Mouse (Mus musculus): Measurements from ENCODE around the gene Fbxo11.
"Not testable (repeated sequence)": the region's sequence is repeated elsewhere in the genome, so short reads cannot be mapped to it uniquely, and the experiment has no call there.

The Fbxo11 gene

DNA sequence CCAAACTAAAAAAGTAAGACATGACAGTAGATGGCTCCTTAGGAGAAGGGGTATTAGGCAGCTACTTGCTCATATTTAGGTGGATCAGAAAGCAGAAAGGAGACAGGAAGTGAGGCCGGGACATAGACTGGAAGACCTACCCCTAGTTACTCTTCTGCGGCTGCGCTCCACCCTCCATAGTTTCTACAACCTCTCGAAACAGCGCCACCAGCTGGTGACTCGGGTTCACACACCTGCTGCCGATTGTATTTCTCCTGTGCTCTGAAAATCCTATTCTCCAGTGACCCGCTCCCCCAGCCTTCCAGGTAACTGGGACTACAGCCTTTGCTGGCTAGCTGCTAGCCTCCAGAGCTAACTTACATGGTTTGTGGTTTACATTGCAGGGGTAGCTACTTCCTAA, 106.8 kb downstream of the Fbxo11 start:
- DNase-seq, result peak; percentile 74

DNA sequence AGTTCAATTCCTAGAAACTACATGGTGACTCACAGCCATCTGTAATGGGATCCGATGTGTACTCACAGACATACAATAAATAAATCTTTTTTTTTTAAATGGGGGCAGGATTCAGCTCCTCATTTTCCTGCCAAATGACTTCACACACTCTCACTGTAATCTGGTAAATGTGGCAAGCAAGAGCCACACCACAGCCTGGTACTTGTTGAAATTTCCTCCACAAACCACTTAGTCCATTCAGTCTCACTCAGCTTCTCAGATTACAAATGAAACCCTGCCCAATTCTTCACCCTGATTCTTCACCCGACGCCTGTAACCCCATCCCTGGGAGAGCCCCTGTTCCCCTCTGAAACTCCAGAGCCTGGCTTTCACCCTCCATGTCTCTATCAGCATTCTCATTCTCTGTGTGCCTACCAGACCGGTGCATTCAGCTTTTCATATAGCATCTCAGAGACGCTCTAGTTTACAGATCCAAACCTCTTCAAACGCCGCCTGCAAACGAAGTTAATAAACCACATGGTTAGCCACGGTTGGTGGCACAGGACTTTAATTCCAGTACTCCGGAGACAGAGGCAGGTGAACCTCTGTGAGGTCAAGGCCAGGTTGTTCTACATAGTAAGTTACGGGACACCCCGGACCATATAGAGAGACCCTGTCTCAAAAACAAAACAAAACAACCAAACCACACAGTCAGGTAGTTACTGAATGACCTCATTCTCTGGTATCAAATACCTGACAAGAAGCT, 107.8 kb downstream of the Fbxo11 start:
- DNase-seq, result no peak

DNA sequence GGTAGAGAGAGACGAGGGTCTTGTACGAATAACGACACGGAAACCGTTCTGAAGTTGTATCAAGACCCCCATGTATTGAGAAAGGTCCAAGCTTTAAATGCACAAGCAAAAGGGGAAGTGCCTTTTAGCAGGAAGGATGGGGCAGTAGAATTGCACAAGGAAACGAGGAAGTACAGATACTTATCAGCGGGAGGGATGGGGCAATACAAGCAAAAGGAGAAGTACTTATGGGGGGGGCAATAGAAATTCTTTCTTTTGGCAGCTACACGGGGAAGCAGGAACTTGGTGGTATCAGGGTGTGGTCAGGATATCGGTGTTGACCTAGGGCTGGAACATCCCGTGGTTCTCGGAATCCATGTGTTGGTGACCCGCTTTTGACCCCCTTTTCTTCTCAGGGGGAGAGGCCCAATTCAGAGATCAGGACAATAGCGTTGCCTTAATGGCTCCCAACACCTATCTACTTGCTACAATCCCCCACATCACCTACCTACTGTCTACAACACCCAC, 110.4 kb downstream of the Fbxo11 start:
- DNase-seq, result not testable (repeated sequence)

DNA sequence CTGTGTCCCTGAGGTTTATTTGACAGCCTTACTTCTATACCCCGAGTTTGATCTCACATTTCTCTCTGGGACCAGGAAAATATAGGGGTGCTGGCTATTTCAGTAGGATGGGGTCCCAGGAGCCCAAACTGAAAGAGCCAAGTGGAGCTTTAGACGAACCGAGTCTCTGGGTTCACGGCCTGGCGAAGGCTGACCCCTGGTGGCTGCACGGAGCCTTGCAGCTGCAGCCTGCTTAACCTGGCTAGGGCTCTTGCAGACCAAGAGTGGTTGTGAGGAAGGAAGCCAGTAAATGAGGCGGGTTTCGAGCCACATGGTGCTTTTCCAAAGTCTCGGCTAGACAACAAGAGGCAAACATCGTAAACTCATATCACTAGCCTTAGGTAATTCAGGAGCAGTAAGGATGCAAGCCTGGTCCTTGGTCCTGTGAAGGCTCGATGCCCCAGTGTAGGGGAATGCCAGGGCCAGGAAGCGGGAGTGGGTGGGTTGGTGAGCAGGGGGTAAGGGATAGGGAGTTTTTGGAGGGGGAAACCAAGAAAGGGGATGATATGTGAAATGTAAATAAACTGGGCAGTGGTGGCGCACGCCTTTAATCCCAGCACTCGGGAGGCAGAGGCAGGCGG, 116.0 kb downstream of the Fbxo11 start:
- peak; percentile 88 for DNase-seq
